Mouse (Mus musculus) testis, adult 2 months (tissue): ENCODE data around the gene Gpr3. TPM values are rescaled to one million over a fixed set of nuclear protein-coding genes. Genes with fewer than 3 reads are reported as not detected.
A peak's percentile ranks its signal among the peaks of the same experiment; 100 is the strongest.

Experiments used
- H3K27ac ChIP-seq: fragments of 200-500 bp; 2 replicates; pipeline ENCODE4 v1.5.1; 2012; ENCODE audit warnings: low read depth, low read length; ENCODE audit not compliant: control insufficient read depth, insufficient read depth
- H3K27me3 ChIP-seq: fragments of 200-500 bp; 2 replicates; pipeline ENCODE4 v1.6.1; 2012; ENCODE audit warnings: mild to moderate bottlenecking, low read length, moderate library complexity; ENCODE audit not compliant: control insufficient read depth, insufficient read depth
- H3K36me3 ChIP-seq: fragments of 200-500 bp; 2 replicates; pipeline ENCODE4 v1.6.1; 2012; ENCODE audit warnings: mild to moderate bottlenecking, low read length; ENCODE audit not compliant: control insufficient read depth, insufficient read depth
- H3K4me1 ChIP-seq: fragments of 200-500 bp; 2 replicates; pipeline ENCODE4 v1.6.1; 2012; ENCODE audit warnings: low read length; ENCODE audit not compliant: control insufficient read depth, insufficient read depth
- H3K4me3 ChIP-seq: fragments of 200-500 bp; 2 replicates; pipeline ENCODE4 v1.5.1; 2012; ENCODE audit warnings: low read depth, mild to moderate bottlenecking, low read length, moderate library complexity, mixed read lengths; ENCODE audit not compliant: control insufficient read depth
- CTCF ChIP-seq: fragments of 200-500 bp; IDR thresholded peaks from 2 replicates; pipeline ENCODE4 v1.5.1; 2012; ENCODE audit warnings: low read depth, mild to moderate bottlenecking, inconsistent platforms, low read length, moderate library complexity; ENCODE audit not compliant: control insufficient read depth, insufficient read depth, insufficient replicate concordance
- POLR2A ChIP-seq: fragments of 200-500 bp; IDR thresholded peaks from 2 replicates; pipeline ENCODE4 v1.6.1; 2012; ENCODE audit warnings: low read depth, mild to moderate bottlenecking, inconsistent platforms, low read length, moderate library complexity; ENCODE audit not compliant: control insufficient read depth
- polyA plus RNA-seq: library from polyadenylated mRNA; depleted of rRNA; stranded (reverse); fragments of >200 nt; gene quantifications from 2 replicates; pipeline ENCODE4 v1.2.3, GENCODE M21; 2012; rRNA removed

The Gpr3 gene
- 7.0 and 9.2 TPM in 2 replicates for polyA plus RNA-seq

- peaks cover 25% of the 10 kb centered on the region for H3K4me1 ChIP-seq
- no peak within 1 kb of the TSS; the same call in 1 of the 2 replicates for H3K27ac ChIP-seq
- H3K27me3 ChIP-seq, result no peaks in the 10 kb centered on the region
- TF ChIP-seq POLR2A, result no peak
- TF ChIP-seq CTCF, result no peak
- peak within 1 kb of the TSS; percentile 87 for H3K4me3 ChIP-seq
- H3K36me3 ChIP-seq, result no peaks in the 10 kb centered on the region
Observed at GRCm38 (mm10) chr4:133211751-133212561, at the start of gene Gpr3, which contains the start of gene Cd164l2. Gene Gpr3, minus strand, starts transcription at chr4:133212536. Gene Cd164l2, plus strand, starts transcription at chr4:133212131.

GRCm38 (mm10) chr4:133261641-133262374 is 49.5 kb upstream of the Gpr3 start:
- no peak for TF ChIP-seq CTCF
- no peak for TF ChIP-seq POLR2A
- Histone ChIP-seq H3K4me1 (peaks cover under 1% of the 10 kb centered on the region; the same call in 1 of the 2 replicates), H3K27me3 (no peaks in the 10 kb centered on the region), H3K4me3 (no peak overlapping the region), H3K27ac (no peak overlapping the region), H3K36me3 (peaks cover 3% of the 10 kb centered on the region; the same call in 1 of the 2 replicates)

DNA sequence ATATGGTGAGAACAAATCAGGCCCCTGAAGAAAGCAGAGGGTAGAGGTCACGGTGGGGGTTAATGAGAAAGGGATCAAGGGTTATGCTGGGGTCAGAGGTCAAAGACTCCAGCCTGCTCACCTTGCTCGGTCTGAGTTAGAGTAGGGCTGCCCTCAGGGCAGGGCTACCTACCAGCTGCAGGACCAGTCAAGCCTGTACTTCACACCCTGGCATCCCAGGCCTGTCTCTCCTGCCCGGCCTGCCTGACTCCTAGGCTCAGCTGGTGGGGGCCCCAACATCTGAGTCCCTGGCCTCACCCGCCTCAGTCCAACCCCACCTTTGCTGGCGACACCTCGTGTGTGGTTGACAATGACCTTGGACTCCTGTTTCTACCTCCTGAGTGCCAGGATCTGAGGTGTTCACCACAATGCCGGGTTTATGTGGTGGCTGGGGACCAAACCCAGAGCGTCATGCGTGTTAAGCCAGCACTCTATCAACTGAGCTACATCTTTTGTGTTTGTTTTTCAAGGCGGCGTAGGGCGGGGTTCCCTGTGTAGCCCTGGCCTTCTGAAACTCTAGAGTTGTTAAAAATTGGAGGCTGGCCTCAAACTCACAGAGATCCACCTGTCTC is 45.6 kb upstream of the Gpr3 start:
- no peaks in the 10 kb centered on the region for H3K36me3 ChIP-seq
- TF ChIP-seq POLR2A, result no peak
- no peak for TF ChIP-seq CTCF
- no peak overlapping the region for H3K4me3 ChIP-seq
- peaks cover 2% of the 10 kb centered on the region; the same call in 1 of the 2 replicates for H3K4me1 ChIP-seq
- H3K27ac ChIP-seq, result no peak overlapping the region
- no peaks in the 10 kb centered on the region for H3K27me3 ChIP-seq

- H3K36me3 ChIP-seq, result no peaks in the 10 kb centered on the region
- H3K27ac ChIP-seq, result no peak overlapping the region
- TF ChIP-seq POLR2A, result no peak
- TF ChIP-seq CTCF, result no peak
- no peak overlapping the region for H3K4me3 ChIP-seq
- no peaks in the 10 kb centered on the region for H3K27me3 ChIP-seq
- peaks cover 2% of the 10 kb centered on the region; the same call in 1 of the 2 replicates for H3K4me1 ChIP-seq
Observed at GRCm38 (mm10) chr4:133257230-133257629, 44.9 kb upstream of the Gpr3 start.

DNA sequence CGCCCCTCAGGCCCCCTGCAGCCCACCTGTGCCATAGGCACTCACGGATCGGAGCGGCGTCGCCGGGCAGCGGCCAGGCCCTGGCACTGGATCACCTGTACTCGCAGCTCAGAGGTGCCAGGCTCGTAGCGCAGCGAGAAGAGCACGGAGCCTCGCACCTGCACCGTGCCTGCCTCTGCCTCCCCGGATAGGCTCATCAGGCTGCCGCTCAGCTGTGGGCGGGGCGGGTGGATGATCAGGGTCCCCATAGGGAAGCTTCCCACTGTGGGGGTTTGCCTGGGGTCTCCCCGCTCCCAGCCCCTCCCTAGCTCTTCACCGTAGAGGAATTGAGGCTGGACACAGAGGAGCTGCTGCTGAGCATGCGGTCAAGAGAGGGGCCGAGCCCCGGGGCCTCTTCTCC is 44.5 kb upstream of the Gpr3 start:
- Histone ChIP-seq H3K27ac (no peak overlapping the region), H3K27me3 (no peaks in the 10 kb centered on the region)

GRCm38 (mm10) chr4:133255392-133255791 is 43.1 kb upstream of the Gpr3 start:
- Histone ChIP-seq H3K4me3 (no peak overlapping the region), H3K27ac (no peak overlapping the region), H3K27me3 (no peaks in the 10 kb centered on the region), H3K36me3 (no peaks in the 10 kb centered on the region), H3K4me1 (peaks cover 12% of the 10 kb centered on the region)
- TF ChIP-seq POLR2A (no peak), CTCF (no peak)

More for the DNA sequence above, 44.5 kb upstream of the Gpr3 start:
- Histone ChIP-seq H3K4me1 (peaks cover 2% of the 10 kb centered on the region; the same call in 1 of the 2 replicates), H3K36me3 (no peaks in the 10 kb centered on the region), H3K4me3 (no peak overlapping the region; the same call in 1 of the 2 replicates)
- no peak for TF ChIP-seq POLR2A
- TF ChIP-seq CTCF, result no peak

DNA sequence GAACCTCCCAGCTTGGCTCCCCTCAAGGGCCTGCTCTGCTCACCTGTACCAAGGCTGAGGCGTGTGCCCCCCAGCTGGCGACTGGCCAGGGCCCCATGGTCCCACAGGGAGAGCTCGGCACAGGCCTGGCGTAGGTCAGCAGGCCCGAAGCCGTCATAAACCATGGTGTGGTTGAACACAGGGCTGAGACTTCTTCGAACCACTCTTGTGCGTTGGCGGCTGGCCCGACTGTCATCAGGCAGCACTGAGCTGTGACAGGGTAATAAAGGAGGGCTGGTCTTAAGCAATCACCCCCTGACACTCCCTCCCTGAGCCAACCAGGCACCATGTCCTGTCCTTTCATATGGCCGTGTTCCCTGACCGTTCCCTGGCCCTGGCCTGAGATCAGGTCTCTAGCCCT is 41.1 kb upstream of the Gpr3 start:
- no peaks in the 10 kb centered on the region for H3K27me3 ChIP-seq
- no peak overlapping the region for H3K4me3 ChIP-seq
- no peak overlapping the region for H3K27ac ChIP-seq
- no peaks in the 10 kb centered on the region for H3K36me3 ChIP-seq
- TF ChIP-seq POLR2A, result no peak
- TF ChIP-seq CTCF, result no peak
- peaks cover 22% of the 10 kb centered on the region for H3K4me1 ChIP-seq
